Mouse (Mus musculus) limb, embryonic 13.5 days (tissue): ENCODE measurements around the gene Slc22a8. TPM values are rescaled to one million over a fixed set of nuclear protein-coding genes. Genes with fewer than 3 reads are reported as not detected.
A peak's percentile ranks its signal among the peaks of the same experiment; 100 is the strongest.

Experiments
- ATAC-seq: fragments of 200-750 bp; cut with Nextera tagmentation; 2 replicates; pipeline ENCODE4 v1.8.0; 2017; ENCODE audit warnings: low read depth, moderate number of reproducible peaks, moderate TSS enrichment; ENCODE audit not compliant: low FRiP score
- H3K27ac ChIP-seq: fragments of 300-500 bp; sonication (generic); 2 replicates; pipeline ENCODE4 v1.5.1; 2015; ENCODE audit warnings: inconsistent platforms, mild to moderate bottlenecking, moderate library complexity
- H3K27me3 ChIP-seq: fragments of 300-500 bp; sonication (generic); 2 replicates; pipeline ENCODE4 v1.6.1; 2015; ENCODE audit warnings: mild to moderate bottlenecking, inconsistent platforms
- H3K36me3 ChIP-seq: fragments of 300-500 bp; sonication (generic); 2 replicates; pipeline ENCODE4 v1.6.1; 2015; ENCODE audit warnings: inconsistent platforms, mild to moderate bottlenecking, moderate library complexity
- H3K4me1 ChIP-seq: fragments of 300-500 bp; sonication (generic); 2 replicates; pipeline ENCODE4 v1.6.1; 2015; ENCODE audit warnings: inconsistent platforms
- H3K4me2 ChIP-seq: fragments of 300-500 bp; sonication (generic); replicated peaks from 2 replicates; pipeline ENCODE4 v1.6.1; 2015; ENCODE audit warnings: inconsistent platforms, mild to moderate bottlenecking, moderate library complexity
- H3K4me3 ChIP-seq: fragments of 300-500 bp; sonication (generic); 2 replicates; pipeline ENCODE4 v1.5.1; 2015; ENCODE audit warnings: moderate library complexity, mild to moderate bottlenecking, inconsistent platforms
- H3K9ac ChIP-seq: fragments of 300-500 bp; sonication (generic); 2 replicates; pipeline ENCODE4 v1.6.1; 2015; ENCODE audit warnings: mild to moderate bottlenecking, inconsistent platforms
- H3K9me3 ChIP-seq: fragments of 300-500 bp; sonication (generic); 2 replicates; pipeline ENCODE4 v1.6.1; 2016; ENCODE audit warnings: inconsistent platforms
- WGBS: fragments of 180-500 bp; shearing (Covaris S2); methylation state at CpG from one replicate; pipeline ENCODE4 v1.1.7; 2015; 5-methylcytosine and 5-hydroxymethylcytosine counted together
- polyA plus RNA-seq: library from polyadenylated mRNA; unstranded; fragments of >200 nt; fragmentation: Nextera tagmentation; extraction: Ambion mirVana; gene quantifications from 2 replicates; pipeline ENCODE4 v1.2.1, GENCODE M21; 2015

Gene Slc22a8
- polyA plus RNA-seq, 1 experiment from 2014 or later, result not detected

- H3K27me3 ChIP-seq, result no peaks in the 10 kb centered on the region
- H3K36me3 ChIP-seq, result no peaks in the 10 kb centered on the region
- H3K4me2 ChIP-seq, result no peak overlapping the region
- no peak overlapping the region for H3K4me3 ChIP-seq
- no peak for ATAC-seq
- H3K9me3 ChIP-seq, result no peaks in the 10 kb centered on the region
- H3K4me1 ChIP-seq, result peaks cover 8% of the 10 kb centered on the region; the same call in 1 of the 2 replicates
- H3K27ac ChIP-seq, result no peak overlapping the region
- H3K9ac ChIP-seq, result no peak overlapping the region
- 61% methylated on average over 5 of the region's 5 CpGs for WGBS
Measured at GRCm38 (mm10) chr19:8642086-8642485, 51.0 kb downstream of the Slc22a8 start.

- H3K4me3 ChIP-seq, result no peak overlapping the region
- ATAC-seq, result no peak
- 0 out of 2 replicates have a peak overlapping the region, but pooled peaks have one; percentile 8 for H3K9ac ChIP-seq
- H3K27me3 ChIP-seq, result no peaks in the 10 kb centered on the region
- H3K4me1 ChIP-seq, result peaks cover 8% of the 10 kb centered on the region; the same call in 1 of the 2 replicates
- H3K36me3 ChIP-seq, result no peaks in the 10 kb centered on the region
- H3K9me3 ChIP-seq, result no peaks in the 10 kb centered on the region
- H3K4me2 ChIP-seq, result no peak overlapping the region
- H3K27ac ChIP-seq, result no peak overlapping the region
- WGBS, result 69% methylated on average over 2 of the region's 2 CpGs
Measured at GRCm38 (mm10) chr19:8646393-8646792, 55.3 kb downstream of the Slc22a8 start.

GRCm38 (mm10) chr19:8655833-8656232, 64.8 kb downstream of the Slc22a8 start:
- H3K9ac ChIP-seq, result no peak overlapping the region
- H3K36me3 ChIP-seq, result no peaks in the 10 kb centered on the region
- ATAC-seq, result no peak
- H3K27ac ChIP-seq, result no peak overlapping the region
- peaks cover 3% of the 10 kb centered on the region; the same call in 1 of the 2 replicates for H3K4me1 ChIP-seq
- peaks cover 4% of the 10 kb centered on the region; the same call in 1 of the 2 replicates for H3K27me3 ChIP-seq
- no peak overlapping the region for H3K4me3 ChIP-seq
- no peak overlapping the region for H3K4me2 ChIP-seq
- H3K9me3 ChIP-seq, result no peaks in the 10 kb centered on the region

DNA sequence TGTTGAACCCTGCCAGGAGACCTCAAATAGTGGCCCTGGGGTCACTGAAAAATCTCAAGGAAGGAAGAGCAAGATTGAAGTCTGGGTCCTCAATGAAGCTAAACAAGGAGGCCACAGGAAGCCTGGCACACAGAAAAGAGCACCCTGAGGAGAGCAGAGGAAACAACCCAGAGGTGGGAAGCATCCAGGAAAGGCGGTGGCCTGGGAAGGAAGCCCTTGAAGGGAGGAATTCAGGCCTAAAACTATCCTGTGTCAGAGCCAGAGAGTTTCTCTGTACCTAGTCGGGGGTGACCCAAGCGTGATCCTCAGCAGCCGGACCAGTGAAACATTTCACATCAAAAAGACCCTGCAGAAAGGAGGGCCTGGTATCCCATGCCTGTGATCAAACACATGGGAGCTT, 65.3 kb downstream of the Slc22a8 start:
- Histone ChIP-seq H3K9ac (no peak overlapping the region), H3K27me3 (peaks cover 7% of the 10 kb centered on the region; the same call in 1 of the 2 replicates), H3K36me3 (no peaks in the 10 kb centered on the region), H3K4me1 (peaks cover 3% of the 10 kb centered on the region; the same call in 1 of the 2 replicates), H3K27ac (no peak overlapping the region), H3K9me3 (no peaks in the 10 kb centered on the region), H3K4me3 (no peak overlapping the region), H3K4me2 (no peak overlapping the region)
- ATAC-seq, result no peak
- 80% methylated on average over 4 of the region's 4 CpGs for WGBS

Other genes with a start within 250 kb of the Slc22a8 start
- gene Slc22a30, start 186.1 kb upstream of the Slc22a8 start, polyA plus RNA-seq, result not detected in 2 replicates
- gene Slc22a6, start 26.8 kb downstream of the Slc22a8 start, polyA plus RNA-seq, result not detected in 2 replicates
- gene Chrm1, start 72.5 kb downstream of the Slc22a8 start, polyA plus RNA-seq, result 0.71 and 1.0 TPM in 2 replicates
- gene Slc3a2, start 132.1 kb downstream of the Slc22a8 start, polyA plus RNA-seq, result 101 and 103 TPM in 2 replicates
- gene Wdr74, start 144.6 kb downstream of the Slc22a8 start, polyA plus RNA-seq, result 98.7 TPM in 2 replicates
- 2.1 TPM in 2 replicates for gene 1700092M07Rik, start 149.5 kb downstream of the Slc22a8 start, polyA plus RNA-seq
- 194 and 205 TPM in 2 replicates for gene Stx5a, start 150.2 kb downstream of the Slc22a8 start, polyA plus RNA-seq
- 214 and 217 TPM in 2 replicates for gene Nxf1, start 165.8 kb downstream of the Slc22a8 start, polyA plus RNA-seq
- 211 and 232 TPM in 2 replicates for gene Tmem223, start 179.7 kb downstream of the Slc22a8 start, polyA plus RNA-seq
- 62.7 and 66.2 TPM in 2 replicates for gene Tmem179b, start 183.2 kb downstream of the Slc22a8 start, polyA plus RNA-seq
- gene Taf6l, start 195.2 kb downstream of the Slc22a8 start, polyA plus RNA-seq, result 31.9 and 32.8 TPM in 2 replicates
- 183 and 185 TPM in 2 replicates for gene Polr2g, start 207.3 kb downstream of the Slc22a8 start, polyA plus RNA-seq
- 6.0 and 6.7 TPM in 2 replicates for gene Zbtb3, start 211.3 kb downstream of the Slc22a8 start, polyA plus RNA-seq
- gene Ttc9c, start 228.1 kb downstream of the Slc22a8 start, polyA plus RNA-seq, result 67.1 and 73.4 TPM in 2 replicates
- 5.9 and 6.3 TPM in 2 replicates for gene Hnrnpul2, start 228.8 kb downstream of the Slc22a8 start, polyA plus RNA-seq
- not detected in 2 replicates for gene AC129217.1, start 238.5 kb downstream of the Slc22a8 start, polyA plus RNA-seq
- gene Bscl2, start 246.2 kb downstream of the Slc22a8 start, polyA plus RNA-seq, result 45.2 and 49.3 TPM in 2 replicates
- gene Gng3, start 247.9 kb downstream of the Slc22a8 start, polyA plus RNA-seq, result 8.7 and 8.8 TPM in 2 replicates